9 mouse cellular contexts compared by ENCODE assay signal in genomic region chr2:34800371-34800770, GRCm38 (mm10). TPM values are rescaled to one million over a fixed set of nuclear protein-coding genes. Genes with fewer than 3 reads are reported as not detected.
A peak's percentile ranks its signal among the peaks of the same experiment; 100 is the strongest.
DNase-seq lines count a peak whose midpoint lies in the region; ATAC-seq and TF ChIP-seq lines count a peak whose summit lies in the region.
"Had no signal": no experiment of that assay in that cellular context is flagged by ENCODE, and none has a peak within 500 bp of the region (broad histone marks: within the 10 kb centered on the region; RNA-seq: fewer than 3 reads in every experiment).

No protein-coding gene starts in this region.

- no peak for DNase-seq in forebrain, embryonic 10.5 days (ENCODE audit: extremely low spot score, low spot score)
- no peak for DNase-seq in forebrain, embryonic 14.5 days (ENCODE audit: low spot score)
- no peak for DNase-seq in left cerebral cortex, adult 2 months (ENCODE audit: extremely low spot score in 1 of 2, low spot score in 2 of 2)
- DNase-seq in left cerebral cortex, adult 9 months (ENCODE audit: low spot score in 2 of 2): no peak
- DNase-seq in forebrain, postnatal 0 days: no peak
- no peak for DNase-seq in midbrain, embryonic 14.5 days
- DNase-seq in adrenal gland, adult 2 months: no peak
- no peak for DNase-seq in T-cell, adult 2 months (ENCODE audit: low spot score)

- peak overlapping the region; percentile 79 for H3K4me3 ChIP-seq in forebrain, embryonic 10.5 days
- no peak overlapping the region for H3K4me3 ChIP-seq in forebrain, embryonic 14.5 days (ENCODE audit: low read depth, low read length)
- peak overlapping the region; percentile 91 for H3K4me3 ChIP-seq in left cerebral cortex, adult 2 months
- H3K4me3 ChIP-seq in forebrain, postnatal 0 days (ENCODE audit: low read depth, low read length): no peak overlapping the region
- H3K4me3 ChIP-seq in midbrain, embryonic 14.5 days (replicated peaks; ENCODE audit: low read depth, low read length): 0 out of 2 replicates have a peak overlapping the region, but pooled peaks have one; percentile 62

- H3K27me3 ChIP-seq in forebrain, embryonic 10.5 days (ENCODE audit: poor library complexity, severe bottlenecking): no peaks in the 10 kb centered on the region
- no peaks in the 10 kb centered on the region for H3K27me3 ChIP-seq in forebrain, embryonic 14.5 days (replicated peaks; ENCODE audit: control insufficient read depth, insufficient read depth, low read length)
- no peaks in the 10 kb centered on the region for H3K27me3 ChIP-seq in forebrain, postnatal 0 days (ENCODE audit: insufficient read depth, low read length)
- no peaks in the 10 kb centered on the region for H3K27me3 ChIP-seq in midbrain, embryonic 14.5 days (ENCODE audit: control insufficient read depth, insufficient read depth, low read length)

- H3K9me3 ChIP-seq in forebrain, embryonic 10.5 days: no peaks in the 10 kb centered on the region
- no peaks in the 10 kb centered on the region for H3K9me3 ChIP-seq in forebrain, embryonic 14.5 days (replicated peaks; ENCODE audit: control insufficient read depth, low read length)
- H3K9me3 ChIP-seq in forebrain, postnatal 0 days (ENCODE audit: low read length): no peaks in the 10 kb centered on the region
- H3K9me3 ChIP-seq in midbrain, embryonic 14.5 days (ENCODE audit: control insufficient read depth, low read length): no peaks in the 10 kb centered on the region

- intact Hi-C loops in left cerebral cortex, adult 2 months (cut with DNase I): no loop called here

- peaks cover 34% of the 10 kb centered on the region for H3K36me3 ChIP-seq in forebrain, embryonic 10.5 days (replicated peaks)
- H3K36me3 ChIP-seq in forebrain, embryonic 14.5 days (ENCODE audit: control insufficient read depth, insufficient read depth, low read length): peaks cover 7% of the 10 kb centered on the region; the same call in 1 of the 2 replicates
- 0 out of 2 replicates have a peak, but pooled peaks cover 10% of the 10 kb centered on the region for H3K36me3 ChIP-seq in forebrain, postnatal 0 days (ENCODE audit: insufficient read depth)
- H3K36me3 ChIP-seq in midbrain, embryonic 14.5 days (ENCODE audit: control insufficient read depth, insufficient read depth, low read length): peaks cover 1% of the 10 kb centered on the region; the same call in 1 of the 2 replicates

- ATAC-seq in forebrain, embryonic 14.5 days: no peak
- ATAC-seq in forebrain, postnatal 0 days: no peak
- no peak for ATAC-seq in midbrain, embryonic 14.5 days (ENCODE audit: low FRiP score, low TSS enrichment)

- 79% methylated on average over 7 of the region's 7 CpGs for WGBS in forebrain, embryonic 10.5 days
- WGBS in forebrain, embryonic 14.5 days: 82% methylated on average over 7 of the region's 7 CpGs
- 88% methylated on average over 7 of the region's 7 CpGs for WGBS in forebrain, postnatal 0 days
- 83% methylated on average over 7 of the region's 7 CpGs for WGBS in midbrain, embryonic 14.5 days

- H3K27ac ChIP-seq in forebrain, embryonic 10.5 days: 0 out of 2 replicates have a peak overlapping the region, but pooled peaks have one; percentile 87
- no peak overlapping the region for H3K27ac ChIP-seq in forebrain, embryonic 14.5 days (ENCODE audit: low read depth, low read length)
- peak overlapping the region; percentile 68; the same call in 1 of the 2 replicates for H3K27ac ChIP-seq in left cerebral cortex, adult 2 months
- no peak overlapping the region for H3K27ac ChIP-seq in forebrain, postnatal 0 days (ENCODE audit: low read depth, low read length)
- H3K27ac ChIP-seq in midbrain, embryonic 14.5 days (replicated peaks; ENCODE audit: low read depth, low read length): no peak overlapping the region

- H3K4me1 ChIP-seq in forebrain, embryonic 10.5 days: peaks cover 35% of the 10 kb centered on the region
- H3K4me1 ChIP-seq in forebrain, embryonic 14.5 days (ENCODE audit: control insufficient read depth, insufficient read depth, low read length): peaks cover 8% of the 10 kb centered on the region; the same call in 1 of the 2 replicates
- H3K4me1 ChIP-seq in forebrain, postnatal 0 days (ENCODE audit: insufficient read depth): peaks cover 13% of the 10 kb centered on the region; the same call in 1 of the 2 replicates
- H3K4me1 ChIP-seq in midbrain, embryonic 14.5 days (ENCODE audit: control insufficient read depth, insufficient read depth, low read length): peaks cover 6% of the 10 kb centered on the region

- no peak overlapping the region for H3K4me2 ChIP-seq in forebrain, embryonic 14.5 days (ENCODE audit: low read length)
- peak overlapping the region; percentile 93; the same call in 1 of the 2 replicates for H3K4me2 ChIP-seq in forebrain, postnatal 0 days (ENCODE audit: low read depth)
- 0 out of 2 replicates have a peak overlapping the region, but pooled peaks have one; percentile 77 for H3K4me2 ChIP-seq in midbrain, embryonic 14.5 days (ENCODE audit: low read length)

- no peak overlapping the region for H3K9ac ChIP-seq in forebrain, embryonic 14.5 days (ENCODE audit: low read length)
- no peak overlapping the region; the same call in 1 of the 2 replicates for H3K9ac ChIP-seq in forebrain, postnatal 0 days
- no peak overlapping the region for H3K9ac ChIP-seq in midbrain, embryonic 14.5 days (replicated peaks; ENCODE audit: low read length)

- TF ChIP-seq CTCF in left cerebral cortex, adult 2 months (IDR thresholded peaks at IDR 0.05): no peak
- no peak for TF ChIP-seq CTCF in forebrain, postnatal 0 days (IDR thresholded peaks at IDR 0.05; ENCODE audit: low read depth)

RNA-seq across cellular contexts. Expression of gene Rabepk, which starts 0.7 kb away (rescaled TPM):
- polyA plus RNA-seq in forebrain, embryonic 10.5 days (2016; fragmentation: Nextera tagmentation; extraction: Ambion mirVana): 40.2 and 47.0 TPM in 2 replicates
- 26.9 and 29.3 TPM in 2 replicates for polyA plus RNA-seq in forebrain, embryonic 14.5 days (2014; fragmentation: Nextera tagmentation; extraction: Ambion mirVana)
- total RNA-seq in left cerebral cortex, adult 2 months (2021): 10 to 100 TPM; 32.0 to 34.4 TPM
- 15.6 and 19.4 TPM in 2 replicates for total RNA-seq in forebrain, postnatal 0 days (2014; rRNA removed)
- polyA plus RNA-seq in forebrain, postnatal 0 days (2015; fragmentation: Nextera tagmentation; extraction: Ambion mirVana): 26.1 and 27.3 TPM in 2 replicates
- polyA plus RNA-seq in midbrain, embryonic 14.5 days (2014; fragmentation: Nextera tagmentation; extraction: Ambion mirVana): 20.3 and 25.4 TPM in 2 replicates
- total RNA-seq in adrenal gland, adult 2 months (2021): 10 to 100 TPM; 25.0 to 28.3 TPM
- polyA plus RNA-seq in adrenal gland, adult 2 months (2012; rRNA removed): 27.1 and 32.6 TPM in 2 replicates

RNA-seq across cellular contexts. Expression of gene Fbxw2, which starts 25.7 kb away (rescaled TPM):
- 78.7 and 80.9 TPM in 2 replicates for polyA plus RNA-seq in forebrain, embryonic 10.5 days (2016; fragmentation: Nextera tagmentation; extraction: Ambion mirVana)
- 78.6 and 78.9 TPM in 2 replicates for polyA plus RNA-seq in forebrain, embryonic 14.5 days (2014; fragmentation: Nextera tagmentation; extraction: Ambion mirVana)
- total RNA-seq in left cerebral cortex, adult 2 months (2021): 100 to 1,000 TPM in 1 of 2 experiments, 10 to 100 TPM in 1; 86.8 to 100 TPM
- total RNA-seq in forebrain, postnatal 0 days (2014; rRNA removed): 130 and 140 TPM in 2 replicates
- 111 and 120 TPM in 2 replicates for polyA plus RNA-seq in forebrain, postnatal 0 days (2015; fragmentation: Nextera tagmentation; extraction: Ambion mirVana)
- 75.3 and 91.5 TPM in 2 replicates for polyA plus RNA-seq in midbrain, embryonic 14.5 days (2014; fragmentation: Nextera tagmentation; extraction: Ambion mirVana)
- total RNA-seq in adrenal gland, adult 2 months (2021): 10 to 100 TPM; 58.1 to 70.1 TPM
- polyA plus RNA-seq in adrenal gland, adult 2 months (2012; rRNA removed): 29.3 and 30.9 TPM in 2 replicates

RNA-seq across cellular contexts. Expression of gene Hspa5, which starts 28.6 kb away (rescaled TPM):
- polyA plus RNA-seq in forebrain, embryonic 10.5 days (2016; fragmentation: Nextera tagmentation; extraction: Ambion mirVana): 821 and 974 TPM in 2 replicates
- polyA plus RNA-seq in forebrain, embryonic 14.5 days (2014; fragmentation: Nextera tagmentation; extraction: Ambion mirVana): 384 and 454 TPM in 2 replicates
- total RNA-seq in left cerebral cortex, adult 2 months (2021): 100 to 1,000 TPM; 325 to 334 TPM
- total RNA-seq in forebrain, postnatal 0 days (2014; rRNA removed): 243 and 295 TPM in 2 replicates
- 292 and 294 TPM in 2 replicates for polyA plus RNA-seq in forebrain, postnatal 0 days (2015; fragmentation: Nextera tagmentation; extraction: Ambion mirVana)
- polyA plus RNA-seq in midbrain, embryonic 14.5 days (2014; fragmentation: Nextera tagmentation; extraction: Ambion mirVana): 299 and 450 TPM in 2 replicates
- 100 to 1,000 TPM; 501 to 605 TPM for total RNA-seq in adrenal gland, adult 2 months (2021)
- polyA plus RNA-seq in adrenal gland, adult 2 months (2012; rRNA removed): 869 and 995 TPM in 2 replicates

RNA-seq across cellular contexts. Expression of gene Gm34653, which starts 32.4 kb away (rescaled TPM):
- polyA plus RNA-seq in forebrain, embryonic 10.5 days (2016; fragmentation: Nextera tagmentation; extraction: Ambion mirVana): not detected in 2 replicates
- not detected in 2 replicates for polyA plus RNA-seq in forebrain, embryonic 14.5 days (2014; fragmentation: Nextera tagmentation; extraction: Ambion mirVana)
- total RNA-seq in left cerebral cortex, adult 2 months (2021): under 1 TPM in 1 of 2 experiments, not detected in 1; 0.27 TPM
- 0.08 and 0.24 TPM in 2 replicates for total RNA-seq in forebrain, postnatal 0 days (2014; rRNA removed)
- 0.15 TPM in 1 of 2 replicates, not detected in the other for polyA plus RNA-seq in forebrain, postnatal 0 days (2015; fragmentation: Nextera tagmentation; extraction: Ambion mirVana)
- polyA plus RNA-seq in midbrain, embryonic 14.5 days (2014; fragmentation: Nextera tagmentation; extraction: Ambion mirVana): 0.13 TPM in 1 of 2 replicates, not detected in the other
- total RNA-seq in adrenal gland, adult 2 months (2021): not detected
- polyA plus RNA-seq in adrenal gland, adult 2 months (2012; rRNA removed): not detected in 2 replicates
- total RNA-seq: adrenal gland, postnatal 36 days had no signal

RNA-seq across cellular contexts. Expression of gene Gapvd1, which starts 45.3 kb away (rescaled TPM):
- polyA plus RNA-seq in forebrain, embryonic 10.5 days (2016; fragmentation: Nextera tagmentation; extraction: Ambion mirVana): 89.4 and 94.9 TPM in 2 replicates
- polyA plus RNA-seq in forebrain, embryonic 14.5 days (2014; fragmentation: Nextera tagmentation; extraction: Ambion mirVana): 100 and 105 TPM in 2 replicates
- 100 to 1,000 TPM in 1 of 2 experiments, 10 to 100 TPM in 1; 99.1 to 101 TPM for total RNA-seq in left cerebral cortex, adult 2 months (2021)
- 106 and 108 TPM in 2 replicates for total RNA-seq in forebrain, postnatal 0 days (2014; rRNA removed)
- polyA plus RNA-seq in forebrain, postnatal 0 days (2015; fragmentation: Nextera tagmentation; extraction: Ambion mirVana): 59.4 and 94.1 TPM in 2 replicates
- 91.8 and 132 TPM in 2 replicates for polyA plus RNA-seq in midbrain, embryonic 14.5 days (2014; fragmentation: Nextera tagmentation; extraction: Ambion mirVana)
- 10 to 100 TPM; 47.7 to 64.7 TPM for total RNA-seq in adrenal gland, adult 2 months (2021)
- polyA plus RNA-seq in adrenal gland, adult 2 months (2012; rRNA removed): 7.6 and 9.1 TPM in 2 replicates

Comparison
In these comparisons a context has a peak if more than half of its experiments do, and no peak if none do; other contexts are left out.
1. H3K27ac ChIP-seq: peak in forebrain, embryonic 10.5 days (single experiment) and left cerebral cortex, adult 2 months (single experiment); none in forebrain, embryonic 14.5 days (single experiment), forebrain, postnatal 0 days (single experiment) and midbrain, embryonic 14.5 days (single experiment).
2. H3K4me3 ChIP-seq: peak in forebrain, embryonic 10.5 days (single experiment), left cerebral cortex, adult 2 months (single experiment) and midbrain, embryonic 14.5 days (single experiment); none in forebrain, embryonic 14.5 days (single experiment) and forebrain, postnatal 0 days (single experiment).